Mouse (Mus musculus) kidney, adult 2 months (tissue): ENCODE measurements at regions not wholly inside any gene's neighbourhood (a gene's known extent, or its start where the extent isn't known, plus 50 kb on each side); places are given as distances from the start of the nearest gene placed in this dataset.

Experiments
- CTCF ChIP-seq: fragments of 200-500 bp; conservative IDR thresholded peaks from 2 replicates; pipeline ENCODE4 v1.5.1; 2011; ENCODE audit warnings: low read depth, mild to moderate bottlenecking, control low read depth, low read length, moderate library complexity, mixed read lengths; ENCODE audit not compliant: insufficient read depth, insufficient read length
- POLR2A ChIP-seq: fragments of 200-500 bp; IDR thresholded peaks from one replicate; pipeline ENCODE4 v1.6.1; 2011; ENCODE audit warnings: low read depth, low read length, control low read depth

DNA sequence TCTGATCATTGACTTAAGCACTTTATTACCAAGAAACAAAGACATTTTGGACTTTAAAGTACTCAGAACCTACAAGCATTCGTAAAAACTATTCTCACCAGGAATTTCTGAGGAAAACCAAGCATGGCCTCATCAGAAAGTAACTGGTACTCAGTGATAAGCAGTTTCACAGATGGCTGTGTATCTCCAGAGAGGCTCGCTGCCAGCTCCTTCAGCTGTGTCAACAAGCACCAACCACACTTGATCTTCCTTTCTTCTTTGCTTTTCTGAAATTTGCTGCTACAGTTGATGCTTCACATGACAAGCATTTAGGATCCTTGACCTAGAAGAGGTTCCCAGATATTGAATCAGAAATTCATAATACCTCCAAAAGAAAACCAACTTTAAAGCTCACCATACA, 314.1 kb upstream of the Sptlc3 start:
- TF ChIP-seq CTCF = no peak
- no peak for TF ChIP-seq POLR2A
